Mouse (Mus musculus): Measurements from ENCODE around the gene Asrgl1.
A peak's percentile ranks its signal among the peaks of the same experiment; 100 is the strongest.
"Not testable (repeated sequence)": the region's sequence is repeated elsewhere in the genome, so short reads cannot be mapped to it uniquely, and the experiment has no call there.

Asrgl1 gene

GRCm38 (mm10) chr19:9135512-9136331 lies at the start of gene Asrgl1:
Asrgl1 (minus strand) TSS chr19:9135636.
- peak; percentile 79 for DNase-seq (ENCODE audit: low read depth)

- no peak for DNase-seq (ENCODE audit: low read depth)
Measured at GRCm38 (mm10) chr19:9146214-9146613, 10.8 kb upstream of the Asrgl1 start.

- DNase-seq (ENCODE audit: low read depth) = no peak
Measured at GRCm38 (mm10) chr19:9143639-9144125, 8.2 kb upstream of the Asrgl1 start.

GRCm38 (mm10) chr19:9143230-9143629 lies 7.8 kb upstream of the Asrgl1 start:
- no peak for DNase-seq (ENCODE audit: low read depth)

GRCm38 (mm10) chr19:9140361-9140760 lies 4.9 kb upstream of the Asrgl1 start:
- not testable (repeated sequence) for DNase-seq (ENCODE audit: low read depth)

- no peak for DNase-seq (ENCODE audit: low read depth)
Measured at GRCm38 (mm10) chr19:9137159-9137558, 1.7 kb upstream of the Asrgl1 start.

- peak; percentile 19 for DNase-seq (ENCODE audit: low read depth)
Measured at GRCm38 (mm10) chr19:9134746-9135511, 507 bp downstream of the Asrgl1 start.

GRCm38 (mm10) chr19:9129996-9130395 lies 5.4 kb downstream of the Asrgl1 start:
- no peak for DNase-seq (ENCODE audit: low read depth)

GRCm38 (mm10) chr19:9128499-9129194 lies 6.8 kb downstream of the Asrgl1 start:
- no peak for DNase-seq (ENCODE audit: low read depth)

GRCm38 (mm10) chr19:9123986-9124385 lies 11.4 kb downstream of the Asrgl1 start:
- not testable (repeated sequence) for DNase-seq (ENCODE audit: low read depth)

GRCm38 (mm10) chr19:9122390-9122789 lies 13.0 kb downstream of the Asrgl1 start:
- no peak for DNase-seq (ENCODE audit: low read depth)

- DNase-seq (ENCODE audit: low read depth) = no peak
Measured at GRCm38 (mm10) chr19:9119655-9120425, 15.6 kb downstream of the Asrgl1 start.

GRCm38 (mm10) chr19:9117275-9117674 lies 18.2 kb downstream of the Asrgl1 start:
- DNase-seq (ENCODE audit: low read depth) = no peak

GRCm38 (mm10) chr19:9116268-9116667 lies 19.2 kb downstream of the Asrgl1 start:
- DNase-seq (ENCODE audit: low read depth) = no peak

GRCm38 (mm10) chr19:9112043-9112442 lies 23.4 kb downstream of the Asrgl1 start:
- DNase-seq (ENCODE audit: low read depth) = no peak

GRCm38 (mm10) chr19:9110182-9110869 lies 25.1 kb downstream of the Asrgl1 start:
- peak; percentile 61 for DNase-seq (ENCODE audit: low read depth)

GRCm38 (mm10) chr19:9108536-9108935 lies 26.9 kb downstream of the Asrgl1 start:
- DNase-seq (ENCODE audit: low read depth) = no peak

GRCm38 (mm10) chr19:9107379-9107755 lies 28.1 kb downstream of the Asrgl1 start:
- no peak for DNase-seq (ENCODE audit: low read depth)

GRCm38 (mm10) chr19:9106751-9107378 lies 28.6 kb downstream of the Asrgl1 start:
- no peak for DNase-seq (ENCODE audit: low read depth)

- DNase-seq (ENCODE audit: low read depth) = no peak
Measured at GRCm38 (mm10) chr19:9106096-9106495, 29.3 kb downstream of the Asrgl1 start.

Measured in c-Kit-positive CD71-positive TER-119-negative erythroid progenitor cells, embryonic 14.5 days (primary cell).